Mouse (Mus musculus) thymus, adult 2 months (tissue): ENCODE measurements around the gene Zcchc2. TPM values are rescaled to one million over a fixed set of nuclear protein-coding genes. Genes with fewer than 3 reads are reported as not detected.

ENCODE experiments used
- DNase-seq: peaks from one replicate; pipeline ENCODE4 v3.0.0; 2021
- H3K27ac ChIP-seq: fragments of 200-500 bp; 2 replicates; pipeline ENCODE4 v1.5.1; 2012; ENCODE audit warnings: low read length, control low read depth; ENCODE audit not compliant: control insufficient read depth, insufficient read depth
- H3K27me3 ChIP-seq: fragments of 200-500 bp; 2 replicates; pipeline ENCODE4 v1.6.1; 2012; ENCODE audit warnings: mild to moderate bottlenecking, low read length, moderate library complexity, mixed read lengths; ENCODE audit not compliant: control insufficient read depth, insufficient read depth
- H3K36me3 ChIP-seq: fragments of 200-500 bp; 2 replicates; pipeline ENCODE4 v1.6.1; 2012; ENCODE audit warnings: mild to moderate bottlenecking, low read length, moderate library complexity; ENCODE audit not compliant: control insufficient read depth, insufficient read depth
- H3K4me1 ChIP-seq: fragments of 200-500 bp; replicated peaks from 2 replicates; pipeline ENCODE4 v1.6.1; 2012; ENCODE audit warnings: low read length; ENCODE audit not compliant: control insufficient read depth, insufficient read depth
- H3K4me3 ChIP-seq: fragments of 200-500 bp; 2 replicates; pipeline ENCODE4 v1.5.1; 2012; ENCODE audit warnings: mild to moderate bottlenecking, low read length, control low read depth, moderate library complexity; ENCODE audit not compliant: control insufficient read depth, insufficient read depth
- CTCF ChIP-seq: fragments of 200-500 bp; IDR thresholded peaks from 2 replicates; pipeline ENCODE4 v1.5.1; 2012; ENCODE audit warnings: mild to moderate bottlenecking, control low read depth, low read length, moderate library complexity, borderline replicate concordance; ENCODE audit not compliant: control insufficient read depth, poor library complexity, insufficient read depth; ENCODE audit errors: extremely low read depth
- POLR2A ChIP-seq: fragments of 200-500 bp; IDR thresholded peaks from 2 replicates; pipeline ENCODE4 v1.6.1; 2012; ENCODE audit warnings: mild to moderate bottlenecking, low read length, control low read depth, moderate library complexity; ENCODE audit not compliant: control insufficient read depth, poor library complexity, insufficient read depth; ENCODE audit errors: extremely low read depth
- WGBS: fragments of 180-500 bp; shearing (Covaris S2); methylation state at CpG from one replicate; pipeline ENCODE4 v1.1.7; 2018; 5-methylcytosine and 5-hydroxymethylcytosine counted together
- polyA plus RNA-seq: library from polyadenylated mRNA; depleted of rRNA; stranded (reverse); fragments of >200 nt; gene quantifications from 2 replicates; pipeline ENCODE4 v1.2.3, GENCODE M21; 2012

Gene Zcchc2
- polyA plus RNA-seq, 1 experiment, result 36.5 TPM

DNA sequence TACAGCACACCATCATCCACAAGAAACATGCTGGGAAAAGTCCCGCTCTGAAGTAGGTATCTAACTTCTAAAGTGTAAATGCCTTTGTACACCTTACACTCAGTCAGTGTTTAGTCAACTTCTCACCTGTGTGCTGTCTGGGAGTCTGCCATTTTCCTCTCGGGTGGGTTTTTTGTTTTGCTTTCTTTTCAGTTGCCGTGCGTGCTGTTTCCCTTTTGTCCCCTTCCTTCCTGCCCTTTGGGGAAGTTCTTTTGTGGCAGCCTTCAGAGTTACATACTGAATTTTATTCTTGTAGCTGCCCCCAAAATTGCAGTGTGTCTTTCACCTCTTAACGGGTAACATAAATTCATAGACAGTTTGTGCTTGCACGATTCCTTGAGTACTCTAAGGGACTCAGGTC, 29.6 kb downstream of the Zcchc2 start:
- 20% methylated on average over 6 of the region's 6 CpGs for WGBS
- TF ChIP-seq CTCF (no peak), POLR2A (no peak)
- peak overlapping the region; percentile 64 for H3K27ac ChIP-seq
- no peaks in the 10 kb centered on the region for H3K27me3 ChIP-seq
- H3K4me1 ChIP-seq, result peaks cover 10% of the 10 kb centered on the region
- H3K4me3 ChIP-seq, result no peak overlapping the region
- peaks cover 59% of the 10 kb centered on the region for H3K36me3 ChIP-seq
- peak; percentile 36 for DNase-seq

DNA sequence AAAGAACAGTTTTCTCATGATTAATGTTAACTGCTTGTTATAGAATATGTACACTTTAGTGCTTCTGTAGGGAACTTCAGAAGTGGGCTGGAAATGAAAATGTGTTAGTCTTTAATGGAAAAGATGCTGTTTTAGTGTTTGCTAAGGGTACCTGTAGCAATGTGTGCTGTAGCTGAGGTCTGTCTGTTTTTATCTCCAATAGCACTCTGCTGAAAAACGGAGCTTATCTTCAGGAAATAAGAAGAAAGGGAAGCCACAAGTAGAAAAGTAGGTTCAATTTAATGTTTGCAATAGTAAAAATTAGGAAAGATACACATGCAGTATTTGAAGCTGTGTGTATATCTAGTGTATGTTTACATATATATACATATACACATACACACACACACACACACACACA, 32.8 kb downstream of the Zcchc2 start:
- WGBS, result 51% methylated on average over 1 of the region's 1 CpGs
- no peak for TF ChIP-seq POLR2A
- TF ChIP-seq CTCF, result no peak
- Histone ChIP-seq H3K27me3 (no peaks in the 10 kb centered on the region), H3K4me1 (peaks cover 10% of the 10 kb centered on the region), H3K27ac (no peak overlapping the region), H3K4me3 (no peak overlapping the region), H3K36me3 (peaks cover 46% of the 10 kb centered on the region)
- no peak for DNase-seq

DNA sequence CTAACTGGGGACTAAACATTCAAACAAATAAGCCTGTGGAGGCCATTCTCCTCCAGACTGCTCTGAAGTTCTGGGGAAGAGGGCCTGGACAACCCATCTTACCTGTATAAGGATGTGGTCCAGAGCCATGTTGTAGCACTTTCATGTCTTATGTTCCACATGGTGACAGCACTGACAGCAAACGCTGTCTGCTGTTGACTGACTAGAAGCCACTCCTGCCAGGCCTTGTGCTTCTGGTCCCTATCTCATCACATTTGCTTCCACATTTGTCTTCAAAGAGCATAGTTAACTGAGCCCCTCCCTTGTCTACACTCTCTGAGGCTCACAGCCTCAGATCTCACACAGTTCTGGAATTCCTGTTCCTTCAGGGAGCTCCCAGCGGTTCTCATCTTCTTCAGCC, 34.0 kb downstream of the Zcchc2 start:
- no peak for TF ChIP-seq POLR2A
- no peak for TF ChIP-seq CTCF
- DNase-seq, result no peak
- 97% methylated on average over 2 of the region's 2 CpGs for WGBS
- Histone ChIP-seq H3K4me1 (peaks cover 8% of the 10 kb centered on the region), H3K27ac (no peak overlapping the region), H3K27me3 (no peaks in the 10 kb centered on the region), H3K4me3 (no peak overlapping the region), H3K36me3 (peaks cover 36% of the 10 kb centered on the region)

DNA sequence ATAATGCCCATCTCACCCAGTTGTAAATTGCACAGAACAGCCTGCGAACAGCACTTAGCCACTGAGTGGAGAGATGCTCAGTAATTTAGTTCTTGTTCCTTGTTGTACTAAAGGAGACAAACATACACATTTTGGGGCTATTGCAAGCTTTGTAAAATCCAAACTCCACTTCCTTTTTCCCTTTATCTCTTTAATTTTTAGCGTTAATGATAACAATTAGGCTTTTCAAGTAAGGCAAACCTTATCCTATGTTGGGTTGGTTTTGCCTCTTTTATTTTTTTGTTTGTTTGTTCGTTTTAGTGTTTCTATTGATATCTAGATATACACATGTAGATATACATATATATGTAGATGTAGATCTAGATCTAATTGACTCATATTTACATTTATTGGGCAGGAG, 34.6 kb downstream of the Zcchc2 start:
- H3K4me1 ChIP-seq, result 0 out of 2 replicates have a peak, but pooled peaks cover 4% of the 10 kb centered on the region
- H3K4me3 ChIP-seq, result no peak overlapping the region
- H3K27ac ChIP-seq, result no peak overlapping the region
- 98% methylated on average over 3 of the region's 3 CpGs for WGBS
- no peaks in the 10 kb centered on the region for H3K27me3 ChIP-seq
- peaks cover 39% of the 10 kb centered on the region for H3K36me3 ChIP-seq
- TF ChIP-seq POLR2A (no peak), CTCF (no peak)
- DNase-seq, result no peak

DNA sequence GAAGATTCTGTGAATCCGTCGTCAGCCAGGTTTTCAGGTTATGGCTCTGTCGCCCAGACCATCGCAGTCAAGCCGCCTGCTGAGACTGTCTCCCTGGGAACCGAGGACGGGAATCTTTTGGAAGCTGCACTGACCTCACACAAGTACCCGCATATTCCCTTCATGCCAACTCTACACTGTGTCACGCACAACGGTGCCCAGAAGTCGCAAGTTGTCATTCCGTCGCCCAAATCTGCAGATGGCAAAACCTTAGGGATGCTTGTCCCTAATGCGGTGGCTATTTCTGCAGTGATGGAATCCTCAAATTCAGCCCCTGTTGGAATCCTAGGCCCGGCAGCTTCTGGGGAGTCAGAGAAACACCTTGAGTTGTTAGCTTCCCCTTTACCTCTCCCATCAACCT, 39.6 kb downstream of the Zcchc2 start:
- H3K27me3 ChIP-seq, result no peaks in the 10 kb centered on the region
- H3K36me3 ChIP-seq, result peaks cover 14% of the 10 kb centered on the region
- 96% methylated on average over 15 of the region's 15 CpGs for WGBS
- H3K4me3 ChIP-seq, result no peak overlapping the region
- TF ChIP-seq POLR2A, result no peak
- TF ChIP-seq CTCF, result no peak
- H3K27ac ChIP-seq, result no peak overlapping the region
- peaks cover 24% of the 10 kb centered on the region for H3K4me1 ChIP-seq
- DNase-seq, result no peak

DNA sequence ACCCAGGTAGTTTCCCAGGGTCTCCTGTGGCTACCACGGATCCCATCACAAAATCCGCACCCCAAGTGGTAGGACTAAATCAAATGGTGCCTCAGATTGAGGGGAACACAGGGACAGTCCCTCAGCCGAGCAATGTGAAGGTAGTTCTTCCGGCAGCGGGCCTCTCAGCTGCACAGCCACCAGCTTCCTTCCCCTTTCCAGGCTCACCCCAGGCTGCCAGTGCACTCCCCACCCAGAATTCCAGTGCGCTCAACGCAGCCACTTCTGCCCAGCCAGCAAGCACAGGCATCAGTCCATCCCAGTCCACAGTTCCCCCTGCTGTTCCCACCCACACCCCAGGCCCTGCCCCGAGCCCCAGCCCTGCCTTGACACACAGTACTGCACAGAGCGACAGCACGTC, 40.1 kb downstream of the Zcchc2 start:
- Histone ChIP-seq H3K4me1 (peaks cover 30% of the 10 kb centered on the region), H3K27ac (no peak overlapping the region), H3K27me3 (no peaks in the 10 kb centered on the region), H3K36me3 (peaks cover 14% of the 10 kb centered on the region), H3K4me3 (no peak overlapping the region)
- TF ChIP-seq POLR2A (no peak), CTCF (no peak)
- WGBS, result 63% methylated on average over 10 of the region's 10 CpGs
- DNase-seq, result no peak

DNA sequence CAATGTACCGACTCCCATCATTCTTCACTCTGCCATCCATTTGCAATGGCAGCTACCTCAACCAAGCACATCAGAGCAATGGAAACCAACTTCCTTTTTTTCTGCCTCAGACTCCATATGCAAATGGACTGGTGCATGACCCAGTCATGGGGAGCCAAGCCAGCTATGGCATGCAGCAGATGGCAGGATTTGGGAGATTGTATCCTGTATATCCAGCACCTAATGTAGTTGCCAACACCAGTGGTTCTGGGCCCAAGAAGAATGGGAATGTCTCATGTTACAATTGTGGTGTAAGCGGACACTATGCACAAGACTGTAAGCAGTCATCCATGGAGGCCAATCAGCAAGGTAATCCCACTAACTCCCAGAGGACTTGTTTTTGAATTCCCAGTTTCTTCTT, 40.7 kb downstream of the Zcchc2 start:
- H3K27me3 ChIP-seq, result no peaks in the 10 kb centered on the region
- H3K27ac ChIP-seq, result no peak overlapping the region
- DNase-seq, result no peak
- peaks cover 14% of the 10 kb centered on the region for H3K36me3 ChIP-seq
- H3K4me1 ChIP-seq, result peaks cover 35% of the 10 kb centered on the region
- TF ChIP-seq POLR2A (no peak), CTCF (no peak)
- WGBS, result 98% methylated on average over 2 of the region's 2 CpGs
- H3K4me3 ChIP-seq, result no peak overlapping the region
